Mouse (Mus musculus): Measurements from ENCODE around the gene Ell. TPM values are rescaled to one million over a fixed set of nuclear protein-coding genes. Genes with fewer than 3 reads are reported as not detected.
A peak's percentile ranks its signal among the peaks of the same experiment; 100 is the strongest.

Ell gene
- polyA plus RNA-seq, 1 experiment from 2014 or later, result 19.2 TPM

DNA sequence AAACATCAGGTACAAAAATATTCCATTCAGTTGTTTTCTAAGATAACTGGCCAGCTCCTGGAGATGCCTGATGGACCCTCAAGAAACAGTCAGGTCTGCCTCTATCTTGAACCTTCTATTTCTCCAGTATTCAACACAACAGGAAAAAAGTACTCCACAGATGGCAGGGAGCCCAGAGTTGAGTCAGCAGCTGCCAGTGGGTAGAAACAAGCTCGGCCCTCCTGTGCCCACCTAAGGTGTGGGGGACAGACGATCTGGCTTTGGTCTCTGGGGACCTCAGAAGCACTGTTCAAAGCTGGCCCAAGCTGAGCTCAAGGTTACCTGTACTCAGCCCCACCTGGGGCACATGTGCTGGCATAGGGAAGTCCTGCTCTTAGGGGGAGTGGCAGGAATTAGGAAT, 25.8 kb upstream of the Ell start:
- 70% methylated on average over 2 of the region's 2 CpGs for WGBS
- Histone ChIP-seq H3K27me3 (ENCODE audit: control insufficient read depth, insufficient read depth, low read depth, low read length) (no peaks in the 10 kb centered on the region), H3K4me2 (ENCODE audit: low read length) (no peak overlapping the region), H3K27ac (ENCODE audit: low read length) (no peak overlapping the region), H3K9ac (ENCODE audit: low read depth, low read length) (no peak overlapping the region), H3K9me3 (replicated peaks; ENCODE audit: control insufficient read depth, low read length, poor library complexity, severe bottlenecking) (no peaks in the 10 kb centered on the region), H3K4me3 (ENCODE audit: low read depth, low read length) (no peak overlapping the region), H3K36me3 (ENCODE audit: control insufficient read depth, insufficient read depth, low read length) (peaks cover 6% of the 10 kb centered on the region; the same call in 1 of the 2 replicates), H3K4me1 (ENCODE audit: control insufficient read depth, insufficient read depth, low read length) (peaks cover 16% of the 10 kb centered on the region)
- ATAC-seq, result no peak

DNA sequence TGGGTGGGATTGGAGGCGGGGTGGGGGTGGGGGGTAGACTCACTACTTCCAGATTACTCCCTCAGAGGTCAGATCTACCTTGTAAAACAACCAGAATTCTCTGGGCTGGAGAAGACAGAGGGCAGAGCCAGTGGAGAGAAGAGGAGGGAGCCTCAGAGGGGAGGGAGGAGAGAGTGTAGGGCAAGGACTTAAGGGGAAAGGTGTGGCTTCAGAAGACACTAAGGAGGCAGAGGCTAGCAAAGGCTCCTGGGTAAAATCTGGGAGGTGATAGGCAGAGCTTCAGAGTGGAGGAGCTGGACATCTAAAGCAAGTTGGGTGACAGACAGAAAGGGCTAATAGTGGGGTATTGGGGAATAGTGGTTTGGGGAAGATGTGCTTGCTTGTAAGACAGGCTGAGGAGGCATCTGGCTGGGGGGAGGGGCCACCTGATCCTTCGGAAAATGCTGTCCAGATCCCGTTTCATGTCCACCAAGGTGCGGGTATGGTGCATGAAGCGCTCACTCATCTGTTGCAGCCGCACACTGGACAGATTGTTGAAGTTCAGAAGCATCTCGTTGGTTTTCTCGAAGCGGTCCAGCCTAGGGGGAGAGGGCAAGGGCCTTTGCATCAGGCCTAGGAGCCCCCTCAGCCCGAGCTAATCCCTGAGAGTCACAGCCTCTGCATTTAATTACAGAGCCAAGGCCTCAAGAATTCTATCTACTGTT, 21.2 kb upstream of the Ell start:
- H3K9me3 ChIP-seq (replicated peaks; ENCODE audit: control insufficient read depth, low read length, poor library complexity, severe bottlenecking), result no peaks in the 10 kb centered on the region
- H3K27ac ChIP-seq (ENCODE audit: low read length), result no peak overlapping the region
- no peak overlapping the region for H3K4me3 ChIP-seq (ENCODE audit: low read depth, low read length)
- no peak for ATAC-seq
- H3K27me3 ChIP-seq (ENCODE audit: control insufficient read depth, insufficient read depth, low read depth, low read length), result no peaks in the 10 kb centered on the region
- H3K4me2 ChIP-seq (ENCODE audit: low read length), result no peak overlapping the region
- H3K4me1 ChIP-seq (ENCODE audit: control insufficient read depth, insufficient read depth, low read length), result peaks cover 6% of the 10 kb centered on the region
- whole genome bisulfite sequencing, result 79% methylated on average over 10 of the region's 10 CpGs
- no peak overlapping the region for H3K9ac ChIP-seq (ENCODE audit: low read depth, low read length)
- peaks cover 8% of the 10 kb centered on the region; the same call in 1 of the 2 replicates for H3K36me3 ChIP-seq (ENCODE audit: control insufficient read depth, insufficient read depth, low read length)

DNA sequence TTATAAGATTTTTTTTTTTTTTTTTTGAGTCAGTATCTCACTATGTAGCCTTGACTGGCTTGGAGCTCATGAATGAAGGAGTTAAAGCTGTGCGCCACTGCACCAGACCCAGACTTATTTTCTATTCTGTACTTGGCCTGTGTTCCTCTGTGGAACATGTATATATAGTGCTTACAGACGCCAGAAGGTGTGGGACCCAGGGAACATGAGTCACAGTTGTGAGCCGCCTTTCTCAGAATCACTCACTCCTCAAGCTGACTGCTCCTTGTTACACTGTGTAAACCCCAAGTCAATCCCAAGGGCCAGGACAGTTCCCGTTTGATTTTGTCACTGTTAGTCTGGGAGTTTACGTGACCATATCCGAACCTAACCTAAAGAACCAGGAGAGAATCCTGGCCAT, 20.2 kb upstream of the Ell start:
- ATAC-seq, result no peak
- peaks cover 8% of the 10 kb centered on the region; the same call in 1 of the 2 replicates for H3K36me3 ChIP-seq (ENCODE audit: control insufficient read depth, insufficient read depth, low read length)
- no peak overlapping the region for H3K27ac ChIP-seq (ENCODE audit: low read length)
- H3K27me3 ChIP-seq (ENCODE audit: control insufficient read depth, insufficient read depth, low read depth, low read length), result no peaks in the 10 kb centered on the region
- H3K4me2 ChIP-seq (ENCODE audit: low read length), result no peak overlapping the region
- H3K4me3 ChIP-seq (ENCODE audit: low read depth, low read length), result no peak overlapping the region
- no peak overlapping the region for H3K9ac ChIP-seq (ENCODE audit: low read depth, low read length)
- H3K9me3 ChIP-seq (replicated peaks; ENCODE audit: control insufficient read depth, low read length, poor library complexity, severe bottlenecking), result no peaks in the 10 kb centered on the region
- 93% methylated on average over 6 of the region's 6 CpGs for WGBS
- peaks cover 6% of the 10 kb centered on the region for H3K4me1 ChIP-seq (ENCODE audit: control insufficient read depth, insufficient read depth, low read length)

DNA sequence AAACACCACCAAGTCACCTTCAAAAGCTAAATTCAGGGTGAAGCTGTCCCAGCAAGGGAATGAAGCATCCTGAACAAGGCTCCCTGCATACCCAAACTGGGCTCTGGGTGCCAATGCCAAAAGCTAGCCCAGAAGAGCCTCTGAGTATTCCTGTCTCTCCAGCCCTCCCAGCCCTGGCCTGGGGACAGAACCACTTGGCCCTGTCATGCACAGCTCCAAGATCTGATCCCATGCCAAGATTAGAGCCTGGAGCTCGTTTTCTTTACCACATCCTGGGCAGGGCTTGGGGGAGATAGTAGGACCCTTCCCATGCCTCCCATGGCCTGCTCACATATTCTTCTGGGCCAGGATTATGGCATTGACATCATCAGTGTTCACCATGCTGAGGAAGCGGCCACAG, 19.7 kb upstream of the Ell start:
- no peak overlapping the region for H3K4me2 ChIP-seq (ENCODE audit: low read length)
- peaks cover 6% of the 10 kb centered on the region for H3K4me1 ChIP-seq (ENCODE audit: control insufficient read depth, insufficient read depth, low read length)
- no peaks in the 10 kb centered on the region for H3K27me3 ChIP-seq (ENCODE audit: control insufficient read depth, insufficient read depth, low read depth, low read length)
- no peak overlapping the region for H3K4me3 ChIP-seq (ENCODE audit: low read depth, low read length)
- H3K9me3 ChIP-seq (replicated peaks; ENCODE audit: control insufficient read depth, low read length, poor library complexity, severe bottlenecking), result no peaks in the 10 kb centered on the region
- ATAC-seq, result no peak
- H3K9ac ChIP-seq (ENCODE audit: low read depth, low read length), result no peak overlapping the region
- 58% methylated on average over 2 of the region's 2 CpGs for WGBS
- H3K36me3 ChIP-seq (ENCODE audit: control insufficient read depth, insufficient read depth, low read length), result 0 out of 2 replicates have a peak, but pooled peaks cover 6% of the 10 kb centered on the region
- no peak overlapping the region for H3K27ac ChIP-seq (ENCODE audit: low read length)

DNA sequence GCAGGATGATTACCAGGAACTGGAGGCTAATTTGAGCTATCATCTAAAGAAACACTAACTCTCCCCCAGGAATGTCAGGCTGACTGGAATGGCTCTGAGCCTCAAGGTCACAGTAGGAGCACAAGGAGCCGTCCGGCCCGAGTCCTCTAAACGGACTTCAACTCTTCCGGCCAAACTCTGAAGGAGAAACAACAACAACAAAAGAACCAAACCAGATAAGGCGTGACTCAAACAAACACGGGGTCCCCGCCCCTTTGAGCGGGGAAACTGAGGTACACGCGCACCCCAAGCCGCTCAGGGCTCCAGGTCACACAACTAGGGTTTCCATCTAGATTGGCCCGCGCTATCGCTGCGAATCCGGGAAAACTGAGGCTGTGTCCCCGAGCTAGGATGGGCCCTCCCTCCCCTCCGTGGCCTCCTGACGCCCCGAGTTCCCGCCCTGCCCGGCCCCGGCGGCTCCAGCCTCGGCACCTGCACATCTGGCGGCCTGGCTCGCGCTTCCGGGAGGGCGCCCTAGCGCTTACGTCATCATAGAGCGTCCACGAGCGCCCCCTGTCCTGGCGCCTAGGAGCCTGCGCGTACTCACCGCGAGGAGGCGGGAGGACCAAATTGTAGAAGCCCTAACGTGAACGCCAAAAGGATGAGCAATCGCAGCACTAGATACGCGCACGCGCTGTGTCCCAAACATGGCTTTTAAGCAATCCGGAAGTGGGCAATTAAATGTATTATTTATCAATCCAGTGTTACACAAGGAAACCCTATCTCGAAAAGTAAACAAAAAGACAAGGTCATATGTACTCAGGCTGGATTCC, 16.5 kb upstream of the Ell start:
- H3K36me3 ChIP-seq (ENCODE audit: control insufficient read depth, insufficient read depth, low read length), result 0 out of 2 replicates have a peak, but pooled peaks cover 3% of the 10 kb centered on the region
- H3K4me3 ChIP-seq (ENCODE audit: low read depth, low read length), result peak overlapping the region; percentile 74
- H3K9me3 ChIP-seq (replicated peaks; ENCODE audit: control insufficient read depth, low read length, poor library complexity, severe bottlenecking), result no peaks in the 10 kb centered on the region
- peak overlapping the region; percentile 85 for H3K4me2 ChIP-seq (ENCODE audit: low read length)
- H3K27me3 ChIP-seq (ENCODE audit: control insufficient read depth, insufficient read depth, low read depth, low read length), result no peaks in the 10 kb centered on the region
- ATAC-seq, result peak; percentile 88
- H3K27ac ChIP-seq (ENCODE audit: low read length), result peak overlapping the region; percentile 87
- peaks cover 10% of the 10 kb centered on the region for H3K4me1 ChIP-seq (ENCODE audit: control insufficient read depth, insufficient read depth, low read length)
- H3K9ac ChIP-seq (ENCODE audit: low read depth, low read length), result peak overlapping the region; percentile 90
- under 1% methylated on average over 48 of the region's 51 CpGs for WGBS

DNA sequence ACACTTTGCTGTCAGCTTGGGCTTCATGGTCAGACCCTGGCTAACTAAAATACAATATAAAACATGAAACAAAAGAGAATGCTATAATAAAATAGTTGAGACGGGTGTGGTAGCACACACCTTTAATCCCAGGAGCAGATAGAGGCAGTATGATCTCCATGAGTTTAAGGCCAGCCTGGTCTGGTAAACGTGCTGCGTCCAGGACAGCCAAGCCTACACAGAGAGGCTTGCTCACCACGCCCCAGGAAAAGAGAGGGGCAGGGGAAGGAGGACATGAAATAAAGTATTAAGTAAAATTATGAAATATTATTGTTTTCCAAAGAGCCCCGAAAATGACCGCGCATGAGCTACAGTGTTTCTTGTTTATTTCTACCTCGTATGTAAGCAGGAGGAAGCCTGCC, 12.1 kb upstream of the Ell start:
- Histone ChIP-seq H3K27ac (ENCODE audit: low read length) (peak overlapping the region; percentile 93), H3K4me3 (ENCODE audit: low read depth, low read length) (peak overlapping the region; percentile 81), H3K9ac (ENCODE audit: low read depth, low read length) (peak overlapping the region; percentile 97), H3K9me3 (replicated peaks; ENCODE audit: control insufficient read depth, low read length, poor library complexity, severe bottlenecking) (no peaks in the 10 kb centered on the region), H3K4me1 (ENCODE audit: control insufficient read depth, insufficient read depth, low read length) (peaks cover 20% of the 10 kb centered on the region), H3K36me3 (ENCODE audit: control insufficient read depth, insufficient read depth, low read length) (peaks cover 14% of the 10 kb centered on the region), H3K27me3 (ENCODE audit: control insufficient read depth, insufficient read depth, low read depth, low read length) (no peaks in the 10 kb centered on the region), H3K4me2 (ENCODE audit: low read length) (peak overlapping the region; percentile 61)
- peak; percentile 15; the same call in 1 of the 2 replicates for ATAC-seq
- WGBS, result 3% methylated on average over 8 of the region's 8 CpGs

DNA sequence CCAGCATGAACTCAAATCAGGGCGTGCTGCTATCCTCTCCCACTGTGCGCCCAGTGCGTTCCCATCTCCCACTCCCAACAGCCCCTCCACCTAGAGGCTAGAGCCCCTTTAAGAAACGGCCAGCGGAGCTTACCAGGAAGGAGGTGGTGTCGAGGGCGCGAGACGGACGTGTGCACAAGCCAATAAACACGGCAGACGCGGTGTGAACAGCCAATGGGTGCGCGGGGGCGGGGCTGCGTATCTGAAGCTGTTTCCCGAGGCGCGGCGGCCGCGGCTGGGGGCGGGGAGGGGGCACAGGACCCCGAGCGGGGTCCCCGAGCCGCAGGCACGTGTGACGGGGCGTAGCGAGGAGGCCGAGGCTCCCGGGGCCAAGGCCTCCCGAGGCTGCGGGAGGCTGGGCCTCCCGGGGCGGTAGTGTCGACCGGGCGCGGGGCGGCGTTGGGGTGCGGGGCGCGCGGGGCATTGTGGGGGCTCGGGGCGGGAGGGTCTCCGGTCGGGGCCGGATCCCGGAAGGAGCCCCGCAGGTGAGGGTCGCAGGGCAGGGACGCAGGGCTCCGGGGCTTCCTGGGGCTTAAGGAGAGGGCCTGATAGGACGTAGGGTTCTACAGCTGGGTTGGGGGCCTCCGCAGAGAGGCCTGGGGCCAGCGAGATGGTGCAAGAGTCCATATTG, 11.6 kb upstream of the Ell start, which contains the start of the genes Fkbp8 and Kxd1:
Gene Fkbp8, plus strand, starts transcription at position 213 of the 670 bp plus-strand sequence.
Gene Kxd1, minus strand, starts transcription at position 445 of the 670 bp plus-strand sequence.
- under 1% methylated on average over 34 of the region's 61 CpGs for WGBS
- ATAC-seq, result peak; percentile 93
- Histone ChIP-seq H3K27ac (ENCODE audit: low read length) (peak within 1 kb of the TSS; percentile 93), H3K4me2 (ENCODE audit: low read length) (peak within 1 kb of the TSS; percentile 75), H3K36me3 (ENCODE audit: control insufficient read depth, insufficient read depth, low read length) (peaks cover 19% of the 10 kb centered on the region), H3K27me3 (ENCODE audit: control insufficient read depth, insufficient read depth, low read depth, low read length) (no peaks in the 10 kb centered on the region), H3K4me3 (ENCODE audit: low read depth, low read length) (peak within 1 kb of the TSS; percentile 81), H3K9ac (ENCODE audit: low read depth, low read length) (peak within 1 kb of the TSS; percentile 97), H3K9me3 (replicated peaks; ENCODE audit: control insufficient read depth, low read length, poor library complexity, severe bottlenecking) (no peaks in the 10 kb centered on the region), H3K4me1 (ENCODE audit: control insufficient read depth, insufficient read depth, low read length) (peaks cover 16% of the 10 kb centered on the region)

DNA sequence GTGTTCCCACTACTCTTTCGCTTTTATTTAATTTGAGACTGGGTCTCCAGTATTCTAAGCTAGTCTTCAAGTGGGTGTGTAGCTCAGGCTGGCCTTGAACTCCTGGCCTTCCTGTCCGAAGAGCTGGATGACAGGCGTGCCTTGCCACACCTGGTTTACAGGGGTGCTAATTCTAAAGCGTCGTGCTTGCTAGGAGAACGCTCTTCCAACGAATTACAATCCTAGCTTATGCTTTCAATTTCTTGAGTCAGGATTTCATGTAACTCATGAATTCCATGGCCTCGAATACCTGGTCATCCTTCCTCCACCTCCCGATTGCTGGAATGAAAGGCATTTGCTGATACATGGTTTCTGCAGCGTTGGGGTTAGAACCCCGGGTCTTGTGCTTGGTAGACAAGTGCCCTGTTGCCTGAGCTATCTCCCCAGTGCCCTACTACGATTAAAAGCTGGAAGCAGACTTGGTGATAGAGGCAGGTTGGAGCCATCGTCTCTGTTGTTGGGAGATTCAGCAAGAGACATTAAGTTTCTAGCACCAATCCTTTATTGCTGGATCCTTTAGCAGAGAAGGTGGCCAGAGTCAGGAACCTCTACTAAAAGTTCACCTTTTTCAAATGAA, 11.0 kb upstream of the Ell start:
- no peaks in the 10 kb centered on the region for H3K27me3 ChIP-seq (ENCODE audit: control insufficient read depth, insufficient read depth, low read depth, low read length)
- 38% methylated on average over 13 of the region's 13 CpGs for WGBS
- peaks cover 21% of the 10 kb centered on the region for H3K36me3 ChIP-seq (ENCODE audit: control insufficient read depth, insufficient read depth, low read length)
- H3K4me2 ChIP-seq (ENCODE audit: low read length), result peak overlapping the region; percentile 75
- peaks cover 16% of the 10 kb centered on the region for H3K4me1 ChIP-seq (ENCODE audit: control insufficient read depth, insufficient read depth, low read length)
- no peaks in the 10 kb centered on the region for H3K9me3 ChIP-seq (replicated peaks; ENCODE audit: control insufficient read depth, low read length, poor library complexity, severe bottlenecking)
- H3K9ac ChIP-seq (ENCODE audit: low read depth, low read length), result peak overlapping the region; percentile 97
- peak overlapping the region; percentile 81 for H3K4me3 ChIP-seq (ENCODE audit: low read depth, low read length)
- no peak; the same call in 1 of the 2 replicates for ATAC-seq
- H3K27ac ChIP-seq (ENCODE audit: low read length), result peak overlapping the region; percentile 93

All from midbrain, embryonic 16.5 days (tissue).